Mouse (Mus musculus) embryonic fibroblast, embryonic 13.5 days (primary cell): ENCODE measurements around the gene Galnt3.

Experiments used
- CTCF ChIP-seq: IDR thresholded peaks from 2 replicates; pipeline ENCODE4 v1.5.1; 2011; ENCODE audit warnings: mild to moderate bottlenecking, control low read depth, low read length, moderate library complexity, borderline replicate concordance; ENCODE audit not compliant: insufficient read depth
- POLR2A ChIP-seq: IDR thresholded peaks from 2 replicates; pipeline ENCODE4 v1.6.1; 2011; ENCODE audit warnings: low read depth, mild to moderate bottlenecking, control low read depth, low read length, moderate library complexity

DNA sequence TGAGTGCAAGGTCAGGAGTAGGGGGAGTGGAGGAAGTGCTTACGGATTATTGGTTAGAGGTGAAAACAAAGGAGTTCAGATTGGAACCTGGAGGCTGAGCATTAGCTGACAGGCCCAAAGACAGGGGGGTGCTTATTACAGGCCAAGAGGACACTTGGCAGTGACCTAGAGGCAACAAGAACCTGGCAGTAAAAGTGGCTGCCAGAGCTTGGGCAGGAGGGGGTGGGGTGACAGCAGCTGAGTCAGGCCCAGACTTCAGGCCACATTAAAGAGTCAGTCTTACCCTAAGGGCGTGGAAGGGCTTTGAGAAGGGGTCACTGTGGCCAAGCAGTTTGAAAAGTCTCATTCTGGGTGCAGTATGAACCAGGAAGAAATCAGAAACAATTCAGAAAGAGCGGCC is 7.1 kb downstream of the Galnt3 start:
- TF ChIP-seq POLR2A = no peak
- TF ChIP-seq CTCF = no peak
